Mouse (Mus musculus) intestine, embryonic 15.5 days (tissue): ENCODE results near the gene Ripor3. TPM values are rescaled to one million over a fixed set of nuclear protein-coding genes. Genes with fewer than 3 reads are reported as not detected.

ENCODE experiments used
- ATAC-seq: fragments of 200-750 bp; cut with Nextera tagmentation; 2 replicates; pipeline ENCODE4 v1.8.0; 2017; ENCODE audit warnings: moderate TSS enrichment, moderate library complexity
- H3K27ac ChIP-seq: fragments of 300-500 bp; sonication (generic); 2 replicates; pipeline ENCODE4 v1.5.1; 2015; ENCODE audit warnings: mild to moderate bottlenecking, inconsistent platforms
- H3K27me3 ChIP-seq: fragments of 300-500 bp; sonication (generic); replicated peaks from 2 replicates; pipeline ENCODE4 v1.6.1; 2015; ENCODE audit warnings: inconsistent platforms
- H3K36me3 ChIP-seq: fragments of 300-500 bp; sonication (generic); 2 replicates; pipeline ENCODE4 v1.6.1; 2015; ENCODE audit warnings: inconsistent platforms
- H3K4me1 ChIP-seq: fragments of 300-500 bp; sonication (generic); replicated peaks from 2 replicates; pipeline ENCODE4 v1.6.1; 2015; ENCODE audit warnings: inconsistent platforms
- H3K4me2 ChIP-seq: fragments of 300-500 bp; sonication (generic); replicated peaks from 2 replicates; pipeline ENCODE4 v1.6.1; 2015; ENCODE audit warnings: mild to moderate bottlenecking, inconsistent platforms
- H3K4me3 ChIP-seq: fragments of 300-500 bp; sonication (generic); replicated peaks from 2 replicates; pipeline ENCODE4 v1.5.1; 2015; ENCODE audit warnings: inconsistent platforms
- H3K9ac ChIP-seq: fragments of 300-500 bp; sonication (generic); 2 replicates; pipeline ENCODE4 v1.6.1; 2015; ENCODE audit warnings: inconsistent platforms
- H3K9me3 ChIP-seq: fragments of 300-500 bp; sonication (generic); 2 replicates; pipeline ENCODE4 v1.6.1; 2016; ENCODE audit warnings: inconsistent platforms
- WGBS: fragments of 180-500 bp; shearing (Covaris S2); methylation state at CpG from one replicate; pipeline ENCODE4 v1.1.7; 2015; 5-methylcytosine and 5-hydroxymethylcytosine counted together
- polyA plus RNA-seq: library from polyadenylated mRNA; unstranded; fragments of >200 nt; fragmentation: Nextera tagmentation; extraction: Ambion mirVana; gene quantifications from 2 replicates; pipeline ENCODE4 v1.2.1, GENCODE M21; 2015

Ripor3 gene
- polyA plus RNA-seq, 1 experiment from 2014 or later = 3.7 TPM

DNA sequence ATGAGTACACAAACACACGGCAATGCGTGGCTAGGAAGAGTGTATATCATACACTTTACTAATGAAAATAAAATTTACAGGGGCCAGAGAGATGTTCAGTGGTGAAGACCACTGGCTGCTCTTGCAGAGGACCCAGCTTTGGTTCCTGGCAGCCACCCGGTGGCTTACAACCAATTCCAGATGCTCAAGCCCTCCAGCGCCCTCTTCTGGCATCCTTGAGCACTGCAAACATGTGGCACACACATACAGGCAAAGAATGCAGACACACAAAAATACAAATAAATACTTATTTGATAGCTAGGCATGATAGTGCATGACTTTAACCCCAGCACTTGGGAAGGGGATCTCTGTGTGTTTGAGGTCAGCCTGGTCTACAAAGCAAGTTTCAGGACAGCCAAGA is 36.0 kb upstream of the Ripor3 start:
- Histone ChIP-seq H3K4me2 (peak overlapping the region; percentile 27), H3K27ac (peak overlapping the region; percentile 90), H3K9ac (no peak overlapping the region), H3K36me3 (no peaks in the 10 kb centered on the region), H3K9me3 (no peaks in the 10 kb centered on the region), H3K4me1 (peaks cover 49% of the 10 kb centered on the region), H3K27me3 (no peaks in the 10 kb centered on the region), H3K4me3 (no peak overlapping the region)
- ATAC-seq = no peak
- 75% methylated on average over 4 of the region's 4 CpGs for WGBS

- WGBS = 16% methylated on average over 5 of the region's 5 CpGs
- peak overlapping the region; percentile 27; the same call in 1 of the 2 replicates for H3K4me2 ChIP-seq
- ATAC-seq = peak; percentile 76
- H3K36me3 ChIP-seq = no peaks in the 10 kb centered on the region
- H3K27ac ChIP-seq = peak overlapping the region; percentile 90
- peaks cover 48% of the 10 kb centered on the region for H3K4me1 ChIP-seq
- no peaks in the 10 kb centered on the region for H3K9me3 ChIP-seq
- no peaks in the 10 kb centered on the region for H3K27me3 ChIP-seq
- H3K4me3 ChIP-seq = no peak overlapping the region
- no peak overlapping the region for H3K9ac ChIP-seq
Measured at GRCm38 (mm10) chr2:168045771-168046170, 35.4 kb upstream of the Ripor3 start.

DNA sequence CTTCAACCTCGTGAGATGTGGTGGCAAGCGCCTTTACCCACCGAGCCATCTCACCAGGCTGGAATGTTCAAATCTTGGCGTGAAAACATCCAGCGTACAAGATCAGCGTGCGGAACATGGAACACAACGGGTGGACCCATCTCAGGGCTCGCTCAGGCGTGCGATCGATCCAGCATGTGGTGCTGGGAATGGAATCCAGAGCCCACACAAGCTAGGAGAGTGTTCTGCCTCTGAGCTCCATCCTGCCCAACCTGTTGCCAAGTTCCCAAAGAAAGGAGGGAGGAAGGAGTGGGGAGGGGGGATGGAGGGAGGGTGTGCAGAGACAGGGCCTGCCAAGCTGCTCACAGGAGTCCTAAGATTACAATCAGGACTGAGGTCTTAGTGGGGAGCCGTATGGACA is 34.9 kb upstream of the Ripor3 start:
- 68% methylated on average over 13 of the region's 13 CpGs for WGBS
- Histone ChIP-seq H3K9me3 (no peaks in the 10 kb centered on the region), H3K9ac (no peak overlapping the region), H3K4me1 (peaks cover 46% of the 10 kb centered on the region), H3K4me2 (peak overlapping the region; percentile 27; the same call in 1 of the 2 replicates), H3K27me3 (no peaks in the 10 kb centered on the region), H3K36me3 (no peaks in the 10 kb centered on the region), H3K27ac (peak overlapping the region; percentile 90), H3K4me3 (no peak overlapping the region)
- ATAC-seq = peak; percentile 34

DNA sequence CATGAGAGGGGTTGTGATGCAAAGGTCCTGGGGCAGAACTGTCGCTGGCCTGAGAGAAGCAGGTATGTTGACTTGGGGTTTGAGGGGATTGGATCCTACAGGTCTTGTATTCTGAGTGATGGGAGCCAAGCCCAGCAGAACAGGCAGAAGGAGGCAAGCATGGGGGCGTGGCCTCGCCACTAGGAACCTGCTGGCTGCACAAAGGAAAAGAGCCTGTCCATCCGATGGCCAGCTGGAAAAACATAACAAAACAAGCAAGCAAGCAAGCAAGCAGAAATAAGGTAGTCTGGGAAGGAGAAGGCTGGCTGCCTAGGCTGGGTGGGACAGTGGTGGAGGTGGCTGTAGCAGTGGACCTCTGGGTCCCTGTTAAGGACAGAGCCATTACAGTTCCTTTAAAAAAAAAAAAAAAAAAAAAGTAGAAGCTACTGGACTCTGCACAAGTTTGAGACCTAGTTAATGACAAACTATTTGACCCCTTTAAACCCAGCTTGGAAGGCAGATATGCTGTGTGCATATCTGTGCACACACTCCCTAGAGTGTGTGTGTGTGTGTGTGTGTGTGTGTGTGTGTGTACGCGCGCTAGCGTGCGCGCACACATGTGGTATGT is 34.4 kb upstream of the Ripor3 start:
- H3K9me3 ChIP-seq = no peaks in the 10 kb centered on the region
- H3K4me2 ChIP-seq = peak overlapping the region; percentile 27
- peak overlapping the region; percentile 90 for H3K27ac ChIP-seq
- no peak overlapping the region for H3K4me3 ChIP-seq
- no peak overlapping the region for H3K9ac ChIP-seq
- WGBS = 78% methylated on average over 10 of the region's 10 CpGs
- H3K4me1 ChIP-seq = peaks cover 43% of the 10 kb centered on the region
- H3K27me3 ChIP-seq = no peaks in the 10 kb centered on the region
- H3K36me3 ChIP-seq = no peaks in the 10 kb centered on the region
- ATAC-seq = peak; percentile 52

DNA sequence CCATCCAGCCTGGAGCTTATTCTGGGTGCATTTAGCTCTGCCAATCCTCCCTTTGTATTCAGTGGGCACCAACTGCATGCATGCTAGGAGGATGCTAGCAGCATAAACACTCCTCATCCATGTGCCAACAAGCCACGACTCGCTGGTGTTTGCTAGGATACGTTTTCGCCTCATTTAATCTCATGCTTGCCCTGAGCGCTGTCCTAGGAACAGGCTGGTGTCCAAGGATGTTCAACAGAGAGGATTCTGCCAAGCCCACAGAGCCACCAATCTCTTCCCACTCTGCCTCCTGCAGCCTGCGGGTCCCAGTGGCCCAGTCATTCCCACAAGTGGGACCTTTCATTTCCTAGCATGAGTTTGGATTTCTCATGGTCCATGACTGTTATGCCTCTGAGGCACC is 31.6 kb upstream of the Ripor3 start:
- no peaks in the 10 kb centered on the region for H3K9me3 ChIP-seq

DNA sequence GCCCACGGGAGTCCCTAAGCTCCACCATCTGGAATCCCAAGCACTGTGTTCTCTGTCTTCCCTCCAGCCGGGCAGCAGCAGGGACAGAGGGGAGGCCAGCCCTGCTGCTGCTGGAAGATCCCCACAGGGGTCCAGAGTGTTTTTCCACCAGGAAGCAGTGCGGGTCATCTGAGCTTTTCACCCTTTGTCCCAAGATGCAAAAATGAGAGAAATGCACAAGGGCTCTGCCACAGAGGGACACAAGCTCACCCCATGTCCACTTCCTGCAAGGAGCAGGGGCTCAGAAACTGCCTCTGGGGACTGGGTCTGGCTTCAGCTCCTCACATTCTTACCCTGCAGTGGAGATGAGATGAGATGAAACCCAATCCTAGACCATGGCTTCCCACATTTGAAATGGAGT is 30.3 kb upstream of the Ripor3 start:
- Histone ChIP-seq H3K36me3 (no peaks in the 10 kb centered on the region), H3K4me3 (no peak overlapping the region), H3K4me2 (no peak overlapping the region), H3K9ac (no peak overlapping the region), H3K4me1 (peaks cover 24% of the 10 kb centered on the region), H3K27me3 (no peaks in the 10 kb centered on the region), H3K9me3 (no peaks in the 10 kb centered on the region), H3K27ac (no peak overlapping the region)
- 49% methylated on average over 3 of the region's 3 CpGs for whole genome bisulfite sequencing
- ATAC-seq = no peak

More for the DNA sequence above, 31.6 kb upstream of the Ripor3 start:
- WGBS = 86% methylated on average over 6 of the region's 6 CpGs
- Histone ChIP-seq H3K4me1 (peaks cover 27% of the 10 kb centered on the region), H3K4me3 (no peak overlapping the region), H3K36me3 (no peaks in the 10 kb centered on the region), H3K9ac (no peak overlapping the region), H3K27me3 (no peaks in the 10 kb centered on the region), H3K4me2 (no peak overlapping the region), H3K27ac (no peak overlapping the region)
- no peak for ATAC-seq

DNA sequence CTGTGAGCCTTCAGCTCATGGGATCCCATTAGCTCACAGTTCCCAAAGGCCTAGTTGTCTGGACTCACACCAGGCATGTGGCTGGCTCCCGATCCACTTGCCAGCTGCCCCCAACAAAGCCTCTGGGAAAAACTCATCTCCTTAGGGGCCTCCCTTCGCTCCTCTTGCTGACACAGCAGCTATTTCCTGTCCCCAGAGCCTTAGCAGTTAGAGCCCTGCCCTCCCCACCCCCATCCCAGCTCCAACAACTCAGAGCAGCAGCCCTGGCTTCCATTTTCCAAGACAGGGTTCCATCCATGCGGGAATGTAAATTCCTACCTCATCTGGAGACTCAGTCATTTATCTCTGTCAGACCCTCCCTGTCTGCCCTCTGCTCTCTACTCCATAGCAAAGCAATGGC is 26.6 kb upstream of the Ripor3 start:
- no peak overlapping the region for H3K4me3 ChIP-seq

GRCm38 (mm10) chr2:168035907-168036306 is 25.5 kb upstream of the Ripor3 start:
- Histone ChIP-seq H3K4me2 (no peak overlapping the region), H3K36me3 (no peaks in the 10 kb centered on the region), H3K9ac (no peak overlapping the region), H3K27ac (no peak overlapping the region), H3K4me1 (peaks cover 16% of the 10 kb centered on the region), H3K27me3 (no peaks in the 10 kb centered on the region), H3K4me3 (no peak overlapping the region), H3K9me3 (no peaks in the 10 kb centered on the region)
- ATAC-seq = no peak
- WGBS = 91% methylated on average over 6 of the region's 6 CpGs

More for the DNA sequence above, 26.6 kb upstream of the Ripor3 start:
- Histone ChIP-seq H3K9ac (no peak overlapping the region), H3K4me1 (peaks cover 11% of the 10 kb centered on the region), H3K9me3 (no peaks in the 10 kb centered on the region), H3K36me3 (no peaks in the 10 kb centered on the region), H3K27ac (peak overlapping the region; percentile 34; the same call in 1 of the 2 replicates), H3K4me2 (no peak overlapping the region), H3K27me3 (no peaks in the 10 kb centered on the region)
- WGBS = 20% methylated on average over 3 of the region's 3 CpGs
- ATAC-seq = peak; percentile 59

GRCm38 (mm10) chr2:168033905-168034304 is 23.5 kb upstream of the Ripor3 start:
- Histone ChIP-seq H3K4me2 (no peak overlapping the region), H3K36me3 (no peaks in the 10 kb centered on the region), H3K27me3 (no peaks in the 10 kb centered on the region), H3K9ac (no peak overlapping the region), H3K4me1 (peaks cover 16% of the 10 kb centered on the region), H3K4me3 (no peak overlapping the region), H3K27ac (no peak overlapping the region; the same call in 1 of the 2 replicates), H3K9me3 (no peaks in the 10 kb centered on the region)
- ATAC-seq = peak; percentile 67
- 50% methylated on average over 10 of the region's 10 CpGs for WGBS

DNA sequence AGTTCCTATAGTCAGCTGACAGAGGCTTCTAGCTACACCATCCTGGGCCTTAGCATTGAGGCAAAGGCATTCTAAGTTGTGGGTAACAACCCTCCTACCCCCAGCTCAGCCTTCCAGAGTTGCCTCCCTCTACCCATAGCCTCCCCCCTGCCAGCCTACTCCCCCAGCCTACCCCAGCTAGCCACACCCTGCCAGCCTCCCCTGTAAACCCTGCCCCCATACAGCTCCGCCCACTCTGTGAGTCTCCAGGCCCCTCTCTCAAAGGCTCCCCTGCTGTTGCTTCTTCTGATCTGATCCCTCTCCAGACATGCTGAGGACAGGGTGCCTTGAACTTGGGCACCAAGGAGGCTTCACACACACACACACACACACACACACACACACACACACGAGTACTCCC is 21.4 kb upstream of the Ripor3 start:
- Histone ChIP-seq H3K27me3 (no peaks in the 10 kb centered on the region), H3K4me3 (no peak overlapping the region), H3K4me2 (no peak overlapping the region), H3K9ac (no peak overlapping the region), H3K4me1 (peaks cover 12% of the 10 kb centered on the region), H3K9me3 (no peaks in the 10 kb centered on the region), H3K36me3 (no peaks in the 10 kb centered on the region), H3K27ac (no peak overlapping the region)
- WGBS = 73% methylated on average over 2 of the region's 2 CpGs
- ATAC-seq = peak; percentile 44

DNA sequence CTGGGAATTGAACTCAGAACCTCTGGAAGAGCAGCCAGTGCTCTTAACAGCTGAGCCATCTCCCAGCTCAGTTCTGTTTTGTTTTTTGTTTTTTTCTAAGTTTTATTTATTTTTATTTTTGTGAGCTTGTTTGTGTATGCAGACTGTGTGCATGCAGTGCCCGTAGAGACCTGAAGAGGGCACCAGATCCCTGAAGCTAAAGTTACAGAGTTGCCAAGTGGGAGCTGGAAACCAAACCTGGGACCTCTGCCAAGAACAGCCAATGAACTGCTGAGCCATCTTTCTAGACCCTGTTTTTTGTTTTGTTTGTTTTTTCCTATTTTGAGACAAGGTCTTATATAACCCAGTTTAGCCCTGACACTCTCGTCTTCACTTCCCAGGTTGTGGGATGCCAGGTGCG is 18.0 kb upstream of the Ripor3 start:
- 95% methylated on average over 3 of the region's 3 CpGs for WGBS
- Histone ChIP-seq H3K36me3 (no peaks in the 10 kb centered on the region), H3K9me3 (no peaks in the 10 kb centered on the region), H3K27me3 (no peaks in the 10 kb centered on the region), H3K4me1 (peaks cover 29% of the 10 kb centered on the region), H3K9ac (no peak overlapping the region), H3K27ac (no peak overlapping the region), H3K4me3 (no peak overlapping the region), H3K4me2 (no peak overlapping the region)
- no peak for ATAC-seq

DNA sequence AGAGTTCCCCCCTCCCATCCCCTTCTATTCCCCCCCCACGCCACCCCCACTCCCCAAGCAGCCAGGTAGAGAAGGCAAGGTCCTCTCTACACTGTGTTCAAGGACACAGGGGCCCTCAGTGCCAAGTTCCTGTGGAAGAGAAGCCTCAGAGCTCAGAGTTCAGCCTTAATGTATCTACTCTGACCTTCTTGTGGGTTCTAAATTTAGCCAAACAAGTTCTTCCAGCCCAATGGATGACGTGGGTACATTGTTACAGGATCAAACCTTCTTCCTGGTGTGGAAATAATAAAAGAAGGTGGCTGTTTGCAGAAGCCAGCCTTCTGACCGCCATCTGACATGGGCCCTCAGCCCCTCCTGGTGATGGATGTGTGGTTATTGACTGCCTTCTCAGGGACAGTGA is 16.0 kb upstream of the Ripor3 start:
- no peak overlapping the region for H3K9ac ChIP-seq
- no peaks in the 10 kb centered on the region for H3K9me3 ChIP-seq
- 35% methylated on average over 3 of the region's 3 CpGs for WGBS
- peak overlapping the region; percentile 91 for H3K27ac ChIP-seq
- H3K36me3 ChIP-seq = no peaks in the 10 kb centered on the region
- no peaks in the 10 kb centered on the region for H3K27me3 ChIP-seq
- ATAC-seq = peak; percentile 71
- no peak overlapping the region for H3K4me2 ChIP-seq
- no peak overlapping the region for H3K4me3 ChIP-seq
- peaks cover 28% of the 10 kb centered on the region for H3K4me1 ChIP-seq

DNA sequence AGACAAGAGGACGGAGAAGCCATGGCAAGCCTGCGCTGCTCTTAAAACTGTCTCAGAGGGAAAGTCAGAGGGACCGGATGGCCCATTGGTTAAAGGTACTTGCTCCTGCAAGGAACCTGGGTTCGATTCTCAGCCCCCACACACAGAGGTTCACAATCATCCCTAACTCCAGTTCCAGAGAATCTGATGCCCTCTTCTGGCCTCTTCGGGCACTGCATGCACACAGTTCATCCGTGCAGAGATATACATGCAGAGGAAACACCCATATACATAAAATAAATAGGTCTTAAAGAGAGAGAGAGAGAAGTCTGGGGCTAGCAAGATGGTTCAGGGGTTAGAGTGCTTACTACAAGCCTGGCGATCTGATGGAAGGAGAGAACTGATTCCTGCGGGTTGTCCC is 15.5 kb upstream of the Ripor3 start:
- no peak for ATAC-seq
- no peak overlapping the region for H3K9ac ChIP-seq
- 87% methylated on average over 8 of the region's 8 CpGs for WGBS
- peaks cover 29% of the 10 kb centered on the region for H3K4me1 ChIP-seq
- no peaks in the 10 kb centered on the region for H3K36me3 ChIP-seq
- H3K4me2 ChIP-seq = 0 out of 2 replicates have a peak overlapping the region, but pooled peaks have one; percentile 15
- no peaks in the 10 kb centered on the region for H3K27me3 ChIP-seq
- H3K9me3 ChIP-seq = no peaks in the 10 kb centered on the region
- H3K27ac ChIP-seq = peak overlapping the region; percentile 91
- no peak overlapping the region for H3K4me3 ChIP-seq
